Mouse (Mus musculus) Patski (cell line): Measurements from ENCODE around the gene Chchd6. TPM values are rescaled to one million over a fixed set of nuclear protein-coding genes. Genes with fewer than 3 reads are reported as not detected.

Experiments
- ATAC-seq: fragments of 100-300 bp; one replicate; pipeline ENCODE4 v1.8.0; 2021
- CTCF ChIA-PET: fragments of 350-600 bp; sonication (Branson Sonifier 250); formaldehyde crosslinking; loops from one replicate; lab custom pipeline; 2022; ENCODE audit warnings: inconsistent platforms; lab: Charles Lee
- POLR2A ChIA-PET: fragments of 350-600 bp; sonication (Branson Sonifier 250); formaldehyde crosslinking; loops from one replicate; lab custom pipeline; 2022; ENCODE audit warnings: antibody characterized with exemption, inconsistent platforms; lab: Charles Lee
- DNase-seq: peaks from one replicate; pipeline ENCODE4 v3.0.0-alpha.2; 2011; ENCODE audit warnings: low read depth, low spot score
- H3K27me3 ChIP-seq: fragments of 371-371 bp; one replicate; pipeline ENCODE4 v1.5.1; 2021
- CTCF ChIP-seq: fragments of 100-300 bp; IDR thresholded peaks from one replicate; pipeline ENCODE4 v1.5.1; 2021
- in situ Hi-C: fragments of 300-500 bp; cut with MboI; formaldehyde crosslinking; loops from 3 replicates; pipeline ENCODE4 v1.11.1; 2018; ENCODE audit warnings: low pct_unique_long_range_greater_than_20kb, mixed read lengths
- polyA plus RNA-seq: library from polyadenylated mRNA; unstranded; gene quantifications from one replicate; pipeline ENCODE4 v1.2.3, GENCODE M21; 2021

Chchd6 gene
- polyA plus RNA-seq, 1 experiment from 2014 or later: 53.2 TPM

- peak; percentile 57 for ATAC-seq
- H3K27me3 ChIP-seq: no peaks in the 10 kb centered on the region
- POLR2A ChIA-PET: interaction anchor here (0.8 to 1.4 kb wide), 3 partner anchors 10 to 446 kb away, joined by 3 read pairs; no protein-coding TSS in a partner anchor
- CTCF ChIA-PET: interaction anchor here (1.3 to 2.0 kb wide), 3 partner anchors 26 to 192 kb away, joined by 5 to 9 read pairs (median 8); no protein-coding TSS in a partner anchor
- in situ Hi-C loops: loop anchor here (5.0 kb wide), 2 partner anchors 190 to 270 kb away; no protein-coding TSS in a partner anchor
- no peak for DNase-seq
- no peak for TF ChIP-seq CTCF
These were observed 233.0 kb downstream of the Chchd6 start, which contains the start of gene Plxna1 for GRCm38 (mm10) chr6:89362281-89363106. Gene Plxna1 (minus strand): TSS chr6:89362620.

- CTCF ChIA-PET: interaction anchor here (1.3 to 2.0 kb wide), 3 partner anchors 25 to 193 kb away, joined by 5 to 9 read pairs (median 8); no protein-coding TSS in a partner anchor
- POLR2A ChIA-PET: interaction anchor here (0.6 to 1.4 kb wide), 2 partner anchors 20 to 509 kb away, joined by 3 read pairs; no protein-coding TSS in a partner anchor
- peak; percentile 20 for ATAC-seq
These were observed 233.8 kb downstream of the Chchd6 start for GRCm38 (mm10) chr6:89361418-89362280.

GRCm38 (mm10) chr6:89360709-89361417 is 234.6 kb downstream of the Chchd6 start:
- ATAC-seq (peak; percentile 1), DNase-seq (no peak)
- ChIA-PET POLR2A (interaction anchor here (0.6 to 0.9 kb wide), 2 partner anchors 8 to 508 kb away, joined by 3 read pairs; no protein-coding TSS in a partner anchor), CTCF (interaction anchor here (1.2 kb wide), 1 partner anchor 193 kb away, joined by 4 read pairs; no protein-coding TSS in a partner anchor)
- in situ Hi-C loops: loop anchor here (5.0 kb wide), 2 partner anchors 191 to 271 kb away; no protein-coding TSS in a partner anchor
- no peaks in the 10 kb centered on the region for H3K27me3 ChIP-seq
- TF ChIP-seq CTCF: no peak

More at GRCm38 (mm10) chr6:89361418-89362280, 233.8 kb downstream of the Chchd6 start:
- no peaks in the 10 kb centered on the region for H3K27me3 ChIP-seq
- no peak for TF ChIP-seq CTCF
- in situ Hi-C loops: loop anchor here (5.0 kb wide), 2 partner anchors 191 to 271 kb away; no protein-coding TSS in a partner anchor
- no peak for DNase-seq

- in situ Hi-C loops: loop anchor here (5.0 kb wide), 2 partner anchors 192 to 272 kb away; no protein-coding TSS in a partner anchor
- ATAC-seq: no peak
- POLR2A ChIA-PET: interaction anchor here (0.9 kb wide), 1 partner anchor 8 kb away, joined by 3 read pairs; no protein-coding TSS in a partner anchor
These were observed 235.4 kb downstream of the Chchd6 start for GRCm38 (mm10) chr6:89359771-89360708.

GRCm38 (mm10) chr6:89359192-89359591 is 236.3 kb downstream of the Chchd6 start:
- no peaks in the 10 kb centered on the region for H3K27me3 ChIP-seq
- no peak for DNase-seq
- POLR2A ChIA-PET: no interaction called here
- no peak for ATAC-seq
- TF ChIP-seq CTCF: no peak
- in situ Hi-C loops: no loop called here
- CTCF ChIA-PET: interaction anchor here (1.3 to 1.4 kb wide), 2 partner anchors 11 to 379 kb away, joined by 3 to 5 read pairs; no protein-coding TSS in a partner anchor

More at GRCm38 (mm10) chr6:89359771-89360708, 235.4 kb downstream of the Chchd6 start:
- CTCF ChIA-PET: interaction anchor here (1.2 to 1.4 kb wide), 3 partner anchors 12 to 380 kb away, joined by 3 to 5 read pairs (median 4); no protein-coding TSS in a partner anchor
- DNase-seq: no peak
- TF ChIP-seq CTCF: no peak
- H3K27me3 ChIP-seq: no peaks in the 10 kb centered on the region

GRCm38 (mm10) chr6:89355661-89356060 is 239.8 kb downstream of the Chchd6 start:
- DNase-seq: no peak
- ChIA-PET CTCF (no interaction called here), POLR2A (no interaction called here)
- in situ Hi-C loops: no loop called here
- no peaks in the 10 kb centered on the region for H3K27me3 ChIP-seq
- no peak for TF ChIP-seq CTCF
- ATAC-seq: no peak

- no peak for DNase-seq
- CTCF ChIA-PET: interaction anchor here (1.0 kb wide), 1 partner anchor 9 kb away, joined by 3 read pairs; no protein-coding TSS in a partner anchor
- POLR2A ChIA-PET: no interaction called here
- in situ Hi-C loops: no loop called here
- no peak for TF ChIP-seq CTCF
- ATAC-seq: no peak
- no peaks in the 10 kb centered on the region for H3K27me3 ChIP-seq
These were observed 240.7 kb downstream of the Chchd6 start for GRCm38 (mm10) chr6:89354726-89355125.

GRCm38 (mm10) chr6:89354076-89354475 is 241.4 kb downstream of the Chchd6 start:
- DNase-seq: no peak
- no peak for TF ChIP-seq CTCF
- ChIA-PET POLR2A (no interaction called here), CTCF (interaction anchor here (0.8 to 1.3 kb wide), 2 partner anchors 278 to 428 kb away, joined by 3 read pairs; no protein-coding TSS in a partner anchor)
- no peak for ATAC-seq
- in situ Hi-C loops: no loop called here
- no peaks in the 10 kb centered on the region for H3K27me3 ChIP-seq
